Mouse (Mus musculus) CD4-positive, CD25-positive, alpha-beta regulatory T cell, adult 2 months (primary cell): ENCODE measurements around the gene Lck.

Experiments used
- DNase-seq: peaks from one replicate; pipeline ENCODE4 v3.0.0-alpha.2; 2012; ENCODE audit warnings: low read depth, low spot score

Lck gene

DNA sequence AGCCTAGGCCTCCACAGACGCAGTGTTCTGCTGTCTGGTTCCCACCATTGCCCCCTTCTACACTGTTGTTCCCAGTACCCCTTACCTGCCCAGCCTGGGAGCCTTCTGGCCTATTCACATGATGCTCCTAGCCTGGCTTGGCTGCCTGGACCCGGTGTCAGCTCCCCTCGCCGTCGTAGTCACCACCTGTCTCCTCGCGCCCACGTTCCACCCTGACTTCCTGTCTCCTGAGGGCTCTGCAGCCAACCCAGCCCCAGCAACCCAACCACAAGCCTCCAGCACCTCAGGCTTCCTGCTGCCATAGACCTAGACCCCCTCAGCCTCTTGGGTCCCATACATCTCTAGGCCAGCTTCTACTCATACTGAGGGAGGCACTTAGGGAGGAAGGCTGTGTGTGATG is at the start of gene Lck:
TSS of gene Lck (minus strand) at position 212 of the 400 bp plus-strand sequence.
- peak; percentile 89 for DNase-seq

- no peak for DNase-seq
Observed at GRCm38 (mm10) chr4:129622803-129623535, 49.5 kb upstream of the Lck start.

- no peak for DNase-seq
Observed at GRCm38 (mm10) chr4:129622120-129622802, 48.8 kb upstream of the Lck start.

- peak; percentile 44 for DNase-seq
Observed at GRCm38 (mm10) chr4:129621283-129621841, 47.9 kb upstream of the Lck start.

DNA sequence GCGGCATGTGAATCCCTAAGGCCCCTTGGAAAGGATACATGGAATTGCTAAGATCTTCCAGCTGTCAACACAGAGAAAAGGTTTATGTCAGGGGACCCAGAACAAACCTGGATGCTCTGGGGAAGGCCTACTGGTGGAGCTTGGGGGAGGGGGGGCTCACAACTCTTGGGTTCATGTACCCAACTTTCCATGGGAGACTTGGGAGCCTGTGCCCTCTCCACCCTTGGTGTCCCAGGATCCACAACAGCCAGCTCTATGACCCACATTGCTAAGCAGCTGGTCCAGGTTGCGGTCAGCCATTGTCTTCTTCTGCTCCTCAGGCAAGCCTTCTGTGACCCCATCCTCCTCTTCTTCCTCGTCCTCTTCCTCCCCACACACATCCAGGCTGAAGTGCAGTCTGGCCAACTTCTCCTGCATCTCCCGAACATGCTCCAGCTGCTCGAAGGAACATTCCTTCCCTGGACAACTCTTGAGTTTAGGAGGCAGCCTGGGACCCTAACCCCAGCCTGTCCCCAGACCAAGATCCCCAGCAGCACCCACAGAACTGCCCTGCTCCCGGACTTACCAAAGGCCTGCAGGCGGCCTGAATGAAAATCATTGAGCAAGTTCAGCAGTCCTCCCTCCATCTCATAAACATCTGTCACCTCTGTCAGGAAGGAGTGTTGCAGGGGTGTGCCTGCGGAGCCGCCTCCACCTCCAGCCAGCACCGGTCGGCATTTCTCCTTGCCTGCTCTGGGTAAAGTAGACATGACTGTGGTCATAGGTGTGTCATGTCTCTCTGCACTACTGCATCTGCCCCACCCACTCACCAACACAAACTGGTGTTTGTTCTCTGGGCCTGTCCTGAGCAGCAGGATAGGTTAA is 47.2 kb upstream of the Lck start:
- DNase-seq: no peak

GRCm38 (mm10) chr4:129618786-129619691 is 45.6 kb upstream of the Lck start, which contains the start of gene Iqcc:
Gene Iqcc (minus strand): TSS chr4:129619099.
- DNase-seq: peak; percentile 98

- DNase-seq: no peak
Observed at GRCm38 (mm10) chr4:129618031-129618430, 44.6 kb upstream of the Lck start.

GRCm38 (mm10) chr4:129617121-129617641 is 43.7 kb upstream of the Lck start:
- DNase-seq: no peak

- DNase-seq: no peak
Observed at GRCm38 (mm10) chr4:129616631-129617030, 43.2 kb upstream of the Lck start.

DNA sequence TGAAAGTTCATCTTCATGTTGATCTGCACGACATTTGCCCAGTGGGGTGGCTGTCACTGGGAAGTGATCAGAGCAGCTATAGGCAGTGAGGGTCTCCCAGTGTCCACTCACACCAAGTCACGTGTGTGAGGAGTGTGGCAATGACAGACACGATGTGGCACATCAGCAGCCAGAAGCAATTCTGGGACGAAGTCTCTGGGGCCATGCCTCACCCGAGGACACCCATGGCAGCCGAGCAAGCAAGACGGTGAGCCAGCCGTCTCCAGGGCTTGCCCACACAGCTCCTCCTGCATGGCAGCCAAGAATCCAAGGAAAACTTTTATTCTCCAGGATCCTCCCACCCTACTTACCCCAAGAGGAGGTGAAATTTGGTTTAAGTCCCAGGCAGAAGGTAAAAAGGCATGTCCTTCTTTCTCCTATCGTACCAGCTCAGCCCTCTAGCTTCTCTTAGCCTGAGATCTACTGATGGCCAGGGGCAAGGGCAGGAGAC is 42.4 kb upstream of the Lck start:
- no peak for DNase-seq

GRCm38 (mm10) chr4:129614093-129614492 is 40.7 kb upstream of the Lck start, which contains the start of gene Dcdc2b:
Gene Dcdc2b (minus strand): TSS chr4:129614257.
- DNase-seq: no peak

DNA sequence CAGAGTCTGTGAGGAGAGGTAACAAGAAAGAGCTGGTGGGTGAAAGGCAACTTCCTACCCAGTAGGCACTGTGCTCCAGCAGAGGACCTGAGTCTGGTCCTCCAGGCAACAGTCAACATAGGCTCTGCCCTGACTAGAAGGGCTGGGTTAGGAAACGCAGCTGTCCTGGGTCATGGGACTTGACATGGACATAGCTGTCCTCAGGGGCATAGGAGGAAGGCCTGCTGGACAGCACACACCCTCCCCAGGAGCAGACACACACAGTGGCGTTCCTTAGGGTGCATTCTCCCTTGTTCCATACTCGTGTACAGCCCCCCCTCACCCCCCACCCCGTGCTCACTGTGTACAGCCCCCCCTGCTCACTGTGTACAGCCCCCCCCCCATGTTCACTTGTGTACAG is 37.0 kb upstream of the Lck start:
- no peak for DNase-seq

- DNase-seq: peak; percentile 51
Observed at GRCm38 (mm10) chr4:129610026-129610425, 36.6 kb upstream of the Lck start.

DNA sequence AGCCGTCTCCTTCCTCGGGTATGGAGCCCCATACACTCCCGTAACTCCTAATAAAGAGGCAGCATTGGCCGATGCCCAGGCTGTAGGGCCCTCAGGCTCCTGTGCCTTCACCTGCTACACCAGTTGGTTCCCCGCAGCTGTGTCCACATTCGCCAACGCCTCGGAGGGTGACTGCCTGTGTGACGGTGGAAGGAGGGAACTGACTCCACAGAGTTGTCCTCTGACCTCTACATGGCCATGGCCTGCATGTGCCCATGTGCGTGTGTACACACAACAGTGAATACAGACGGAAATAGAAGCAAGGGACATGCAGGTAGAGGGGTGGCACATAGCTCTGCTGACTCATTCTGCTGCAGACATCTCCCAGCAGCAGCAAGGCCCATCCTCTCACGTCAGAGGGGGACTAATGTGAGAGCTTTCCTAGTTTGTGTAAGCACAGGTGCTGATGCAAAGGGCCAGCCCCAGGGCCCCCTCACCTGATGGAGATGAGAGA is 35.7 kb upstream of the Lck start:
- DNase-seq: peak; percentile 30

DNA sequence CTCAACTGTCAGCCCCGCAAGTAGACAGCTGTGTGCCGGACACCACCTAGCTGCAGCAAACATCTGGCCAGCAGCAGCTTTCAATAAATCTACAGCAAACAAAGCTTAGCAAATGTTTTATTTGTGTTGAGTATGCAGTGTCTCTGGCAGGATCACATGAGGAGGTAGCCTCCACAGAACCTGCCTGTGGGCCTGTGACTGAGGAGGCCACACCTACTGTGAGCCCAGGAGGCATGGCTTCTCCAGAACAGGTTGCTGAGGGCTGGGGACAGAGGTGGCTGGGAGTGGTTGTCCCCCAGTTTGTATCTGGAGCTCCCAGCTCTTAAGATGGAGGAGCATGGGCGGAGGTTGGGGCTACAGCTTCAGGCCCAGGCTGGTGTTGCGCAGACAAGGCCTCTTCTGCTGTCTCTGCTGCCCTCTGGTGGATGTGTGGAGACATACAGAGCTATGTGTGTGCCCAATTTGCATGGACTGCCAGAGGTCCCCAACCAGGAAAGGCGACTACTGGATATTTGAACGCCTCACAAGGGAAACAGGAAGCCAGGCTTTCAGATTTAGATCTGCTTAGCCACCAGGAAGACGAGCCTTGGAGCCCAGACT is 35.1 kb upstream of the Lck start:
- DNase-seq: peak; percentile 93

GRCm38 (mm10) chr4:129600233-129601158 is 27.1 kb upstream of the Lck start, which contains the start of the genes Eif3i and Tmem234:
Gene Eif3i (minus strand): TSS chr4:129600648.
Gene Tmem234 (plus strand): TSS chr4:129600668.
- DNase-seq: peak; percentile 91

DNA sequence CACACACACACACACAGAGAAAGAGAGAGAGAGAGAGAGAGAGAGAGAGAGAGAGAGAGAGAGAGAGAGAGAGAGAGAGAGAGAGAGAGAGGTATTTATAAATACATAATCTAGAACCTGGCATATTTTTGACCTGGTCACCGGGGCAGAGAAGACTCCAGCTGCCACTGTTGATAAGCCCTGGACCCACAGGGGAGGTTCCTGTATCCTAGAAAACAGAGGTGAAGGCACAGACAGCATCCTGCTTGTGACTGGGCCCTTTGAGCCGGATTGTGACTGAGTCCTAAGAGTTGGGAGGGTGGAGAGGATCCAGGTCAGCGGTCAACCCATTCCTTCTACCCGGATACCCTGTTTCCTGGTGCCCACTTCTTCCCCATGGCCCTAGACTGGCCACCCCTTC is 15.4 kb upstream of the Lck start:
- DNase-seq: no peak

GRCm38 (mm10) chr4:129586943-129587342 is 13.5 kb upstream of the Lck start:
- DNase-seq: no peak
